Mouse (Mus musculus) urinary bladder, postnatal 4 days (tissue): ENCODE results near the gene Sorbs2.

Experiments
- DNase-seq, 2 experiments: peaks; one replicate each; pipeline ENCODE4 v3.0.0; 2021 to 2022; ENCODE audit warnings: low spot score in 2 of 2

Sorbs2 gene

GRCm38 (mm10) chr8:45626406-45626805, 118.8 kb downstream of the Sorbs2 start:
- no peak for DNase-seq

- DNase-seq = peak in 1 of 2 experiments; percentile 32
These were observed 120.0 kb downstream of the Sorbs2 start for GRCm38 (mm10) chr8:45627246-45628241.

GRCm38 (mm10) chr8:45628421-45629065, 121.0 kb downstream of the Sorbs2 start:
- DNase-seq = no peak

- no peak for DNase-seq
These were observed 121.5 kb downstream of the Sorbs2 start for GRCm38 (mm10) chr8:45629066-45629430.

- no peak for DNase-seq
These were observed 123.4 kb downstream of the Sorbs2 start for GRCm38 (mm10) chr8:45631023-45631422.

- no peak for DNase-seq
These were observed 127.6 kb downstream of the Sorbs2 start for GRCm38 (mm10) chr8:45635155-45635554.

- no peak for DNase-seq
These were observed 130.2 kb downstream of the Sorbs2 start for GRCm38 (mm10) chr8:45637745-45638144.

GRCm38 (mm10) chr8:45639444-45639843, 131.9 kb downstream of the Sorbs2 start:
- DNase-seq = no peak

- DNase-seq = no peak
These were observed 137.1 kb downstream of the Sorbs2 start for GRCm38 (mm10) chr8:45644651-45645050.

- no peak for DNase-seq
These were observed 141.5 kb downstream of the Sorbs2 start for GRCm38 (mm10) chr8:45649063-45649462.

GRCm38 (mm10) chr8:45649966-45650365, 142.4 kb downstream of the Sorbs2 start:
- DNase-seq = no peak

GRCm38 (mm10) chr8:45658021-45658420, 150.4 kb downstream of the Sorbs2 start:
- DNase-seq = no peak

GRCm38 (mm10) chr8:45658458-45659325, 151.1 kb downstream of the Sorbs2 start:
- no peak for DNase-seq

- DNase-seq = no peak
These were observed 151.9 kb downstream of the Sorbs2 start for GRCm38 (mm10) chr8:45659473-45659872.

GRCm38 (mm10) chr8:45660570-45660969, 153.0 kb downstream of the Sorbs2 start:
- DNase-seq = no peak

- no peak for DNase-seq
These were observed 154.0 kb downstream of the Sorbs2 start for GRCm38 (mm10) chr8:45661605-45662004.

- DNase-seq = no peak
These were observed 158.6 kb downstream of the Sorbs2 start for GRCm38 (mm10) chr8:45666221-45666620.

GRCm38 (mm10) chr8:45673149-45673548, 165.6 kb downstream of the Sorbs2 start:
- DNase-seq = no peak

- no peak for DNase-seq
These were observed 168.3 kb downstream of the Sorbs2 start for GRCm38 (mm10) chr8:45675821-45676279.

- DNase-seq = no peak
These were observed 169.7 kb downstream of the Sorbs2 start for GRCm38 (mm10) chr8:45677114-45677853.

GRCm38 (mm10) chr8:45677854-45678241, 170.3 kb downstream of the Sorbs2 start:
- no peak for DNase-seq
